Mouse (Mus musculus): ENCODE data around the gene Trim65. TPM values are rescaled to one million over a fixed set of nuclear protein-coding genes. Genes with fewer than 3 reads are reported as not detected.

Trim65 gene
- total RNA-seq (2021) = 8.6 and 10.2 TPM in 2 replicates
- long read RNA-seq, experiment 1, partial matches to known transcripts = 0 of 2 reads
- long read RNA-seq, experiment 1, other reads (novel, unspliced or antisense) = 1 of 2 reads
- long read RNA-seq, experiment 2 = 0 reads

- DNase-seq = peak; percentile 95
These were observed at the start of gene Trim65 for GRCm38 (mm10) chr11:116130488-116131205. Gene Trim65, minus strand, starts transcription at chr11:116131128.

DNA sequence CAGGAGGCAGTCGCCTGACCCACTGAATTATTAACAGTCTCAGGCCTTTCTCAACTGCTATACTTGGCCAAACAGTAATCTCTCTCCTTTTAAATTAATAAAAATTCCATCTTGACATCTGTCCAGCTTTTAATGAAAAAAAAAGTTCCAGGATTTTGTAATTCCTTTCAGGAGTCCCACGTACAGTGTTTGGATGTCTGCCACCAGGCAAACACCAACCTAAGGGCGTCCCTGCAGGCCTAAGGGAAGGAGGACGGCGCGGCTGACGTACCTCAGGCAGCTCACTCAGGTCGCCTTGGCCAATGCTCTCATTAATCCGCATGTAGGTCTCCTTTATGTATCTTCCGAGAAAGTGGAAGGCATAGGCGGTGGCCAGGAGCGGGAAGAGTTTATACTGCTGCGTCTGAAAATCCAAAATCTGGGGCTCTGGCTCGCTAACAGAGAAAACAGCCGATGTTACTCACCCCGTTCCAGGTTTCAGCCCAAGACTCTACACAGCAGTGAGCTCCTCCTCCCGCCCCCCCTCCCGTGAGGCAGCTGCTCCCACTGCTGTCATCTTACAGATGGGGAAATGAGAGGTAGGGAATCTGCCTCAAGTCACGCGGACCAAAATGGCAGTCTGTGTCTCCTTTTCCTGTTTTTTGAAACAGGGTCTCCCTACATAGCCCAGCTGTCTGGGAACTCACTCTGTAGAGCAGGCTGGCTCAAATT lies 47.6 kb upstream of the Trim65 start:
- DNase-seq = peak; percentile 45

DNA sequence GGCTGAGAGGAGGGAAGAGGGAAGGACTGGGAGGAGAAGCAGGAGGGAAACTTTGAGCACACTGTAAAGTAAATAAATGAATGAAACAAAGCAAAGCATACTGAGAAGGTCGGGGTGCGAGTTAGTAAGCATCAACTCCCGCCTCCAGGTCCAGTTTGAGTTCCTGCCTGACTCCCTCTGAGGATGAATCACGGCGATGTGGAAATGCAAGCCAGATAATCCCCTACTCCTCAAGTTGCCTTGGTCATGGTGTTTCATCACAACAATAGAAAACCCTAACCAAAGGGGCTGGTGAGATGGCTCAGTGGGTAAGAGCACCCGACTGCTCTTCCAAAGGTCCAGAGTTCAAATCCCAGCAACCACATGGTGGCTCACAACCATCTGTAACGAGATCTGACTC lies 45.1 kb upstream of the Trim65 start:
- DNase-seq = peak; percentile 55

- DNase-seq = peak; percentile 82
These were observed 44.0 kb upstream of the Trim65 start for GRCm38 (mm10) chr11:116174775-116175448.

GRCm38 (mm10) chr11:116171959-116172358 lies 41.0 kb upstream of the Trim65 start:
- DNase-seq = no peak

DNA sequence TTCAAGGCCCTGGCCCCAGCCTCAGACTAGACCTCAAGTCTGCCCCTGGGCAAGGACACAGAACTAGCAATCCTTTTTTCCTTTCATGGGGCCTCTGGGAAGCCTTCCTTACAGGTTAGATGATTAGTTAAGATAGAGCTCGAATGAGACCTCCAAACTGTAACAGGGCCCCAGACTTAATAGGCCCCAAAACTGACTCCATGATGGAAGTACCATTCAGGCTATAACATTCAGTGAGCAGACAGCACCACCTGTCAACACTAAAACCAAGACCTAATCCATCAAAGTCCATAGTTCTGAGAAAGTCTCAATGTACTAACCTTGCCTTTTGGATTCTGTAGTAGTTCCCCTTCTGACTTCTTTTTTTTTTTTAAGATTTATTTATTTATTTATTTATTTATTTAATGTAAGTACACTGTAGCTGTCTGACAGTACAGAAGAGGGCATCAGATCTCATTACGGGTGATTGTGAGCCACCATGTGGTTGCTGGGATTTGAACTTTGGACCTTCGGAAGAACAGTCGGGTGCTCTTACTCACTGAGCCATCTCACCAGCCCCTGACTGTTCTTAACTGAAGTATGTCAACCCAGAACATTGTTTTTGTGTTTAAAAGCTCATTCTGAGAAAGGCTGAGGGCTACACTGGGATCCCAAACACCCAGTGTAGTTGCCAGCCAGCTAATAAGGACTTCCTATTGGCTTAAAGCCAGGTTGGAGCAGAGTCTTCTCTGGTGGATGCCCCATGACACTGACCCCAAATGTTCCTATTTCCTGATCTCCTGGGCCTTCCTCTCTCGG lies 39.3 kb upstream of the Trim65 start:
- no peak for DNase-seq

- no peak for DNase-seq
These were observed 38.3 kb upstream of the Trim65 start for GRCm38 (mm10) chr11:116169214-116169613.

- DNase-seq = peak; percentile 97
These were observed 37.0 kb upstream of the Trim65 start, which contains the start of gene Fbf1 for GRCm38 (mm10) chr11:116167884-116168439. Gene Fbf1, minus strand, starts transcription at chr11:116168166.

DNA sequence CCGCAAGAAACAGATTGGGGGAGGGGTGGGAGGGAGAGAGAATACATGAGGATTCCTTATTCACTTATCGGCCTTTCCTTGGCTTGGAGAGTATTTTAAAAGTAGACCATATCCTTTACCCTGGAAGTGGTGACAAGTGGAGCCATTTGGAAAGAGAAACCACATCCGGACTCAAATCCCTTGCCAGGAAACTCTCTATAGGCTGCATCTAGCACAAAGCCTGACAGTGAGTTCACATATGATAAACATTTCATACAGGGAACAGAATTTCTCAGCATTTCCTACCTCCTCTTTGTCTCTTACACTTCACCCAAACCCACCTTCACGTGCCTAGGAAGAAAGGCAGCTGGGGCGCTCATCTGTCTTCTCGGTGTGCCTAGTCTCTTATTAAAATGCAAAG lies 36.3 kb upstream of the Trim65 start:
- no peak for DNase-seq

DNA sequence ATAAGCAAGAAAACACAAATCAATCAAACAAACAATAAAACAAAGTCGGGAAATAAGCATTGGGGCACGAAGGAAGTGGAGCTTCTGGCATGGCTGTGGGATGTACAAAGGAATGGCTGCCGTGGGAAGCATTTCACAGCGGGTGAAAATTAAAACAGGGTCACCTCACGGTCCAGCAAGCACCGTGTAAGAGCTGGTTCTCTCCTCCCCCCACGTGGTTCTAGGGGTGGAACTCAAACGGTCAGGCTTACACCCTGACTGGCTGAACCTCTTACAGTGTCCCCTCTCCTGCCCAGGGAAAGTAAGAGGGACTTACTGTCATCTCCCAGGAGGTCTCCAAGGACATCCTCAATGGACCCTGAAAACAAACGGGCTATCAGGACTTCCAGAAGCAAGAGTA lies 32.1 kb upstream of the Trim65 start:
- no peak for DNase-seq

- DNase-seq = no peak
These were observed 31.2 kb upstream of the Trim65 start for GRCm38 (mm10) chr11:116162146-116162545.

DNA sequence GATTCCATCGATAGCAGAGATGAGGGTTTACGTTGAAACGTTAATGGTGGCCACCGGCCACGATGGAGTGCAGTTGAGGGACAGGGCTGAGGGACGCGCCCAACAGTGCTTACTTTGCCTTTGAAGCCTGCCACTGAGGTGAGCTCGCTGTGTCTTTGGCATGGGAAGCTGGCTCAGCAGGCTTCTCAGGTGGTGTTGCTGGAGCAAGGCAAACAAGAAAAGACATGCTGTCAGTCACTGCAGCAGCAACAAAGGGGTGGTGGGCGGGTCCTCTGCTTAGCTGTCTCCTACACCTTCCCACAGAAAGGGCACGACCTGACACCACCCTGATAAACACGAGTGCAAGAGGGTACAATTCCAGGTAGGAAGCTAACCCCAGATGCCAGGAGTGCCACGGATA lies 30.4 kb upstream of the Trim65 start:
- no peak for DNase-seq

GRCm38 (mm10) chr11:116150960-116151359 lies 20.0 kb upstream of the Trim65 start:
- DNase-seq = no peak

- DNase-seq = no peak
These were observed 18.4 kb upstream of the Trim65 start for GRCm38 (mm10) chr11:116149341-116149740.

DNA sequence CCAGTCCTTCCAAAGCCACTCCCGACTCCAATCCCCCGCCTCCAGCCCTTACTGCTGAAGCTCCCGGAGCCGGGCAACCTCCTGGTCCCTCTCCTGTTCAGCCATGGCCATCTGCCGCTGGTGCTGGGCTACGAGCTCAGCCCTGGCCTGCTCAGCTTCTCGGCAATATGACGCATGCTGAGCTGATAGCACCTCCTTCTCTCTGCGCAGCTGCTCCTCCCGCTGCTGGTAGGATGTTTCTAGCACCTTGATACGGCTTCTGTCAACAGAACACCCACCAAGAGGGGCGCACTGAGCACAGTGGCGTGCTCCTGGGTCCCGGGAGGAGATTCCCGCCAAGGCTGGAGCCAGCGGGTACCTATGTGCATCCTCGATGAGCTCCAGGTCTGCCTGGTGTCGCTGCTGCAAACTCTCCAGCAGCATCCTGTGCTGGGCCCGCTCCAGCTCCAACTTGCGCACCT lies 17.9 kb upstream of the Trim65 start:
- DNase-seq = no peak

- DNase-seq = peak; percentile 45
These were observed 15.5 kb upstream of the Trim65 start for GRCm38 (mm10) chr11:116146294-116146985.

DNA sequence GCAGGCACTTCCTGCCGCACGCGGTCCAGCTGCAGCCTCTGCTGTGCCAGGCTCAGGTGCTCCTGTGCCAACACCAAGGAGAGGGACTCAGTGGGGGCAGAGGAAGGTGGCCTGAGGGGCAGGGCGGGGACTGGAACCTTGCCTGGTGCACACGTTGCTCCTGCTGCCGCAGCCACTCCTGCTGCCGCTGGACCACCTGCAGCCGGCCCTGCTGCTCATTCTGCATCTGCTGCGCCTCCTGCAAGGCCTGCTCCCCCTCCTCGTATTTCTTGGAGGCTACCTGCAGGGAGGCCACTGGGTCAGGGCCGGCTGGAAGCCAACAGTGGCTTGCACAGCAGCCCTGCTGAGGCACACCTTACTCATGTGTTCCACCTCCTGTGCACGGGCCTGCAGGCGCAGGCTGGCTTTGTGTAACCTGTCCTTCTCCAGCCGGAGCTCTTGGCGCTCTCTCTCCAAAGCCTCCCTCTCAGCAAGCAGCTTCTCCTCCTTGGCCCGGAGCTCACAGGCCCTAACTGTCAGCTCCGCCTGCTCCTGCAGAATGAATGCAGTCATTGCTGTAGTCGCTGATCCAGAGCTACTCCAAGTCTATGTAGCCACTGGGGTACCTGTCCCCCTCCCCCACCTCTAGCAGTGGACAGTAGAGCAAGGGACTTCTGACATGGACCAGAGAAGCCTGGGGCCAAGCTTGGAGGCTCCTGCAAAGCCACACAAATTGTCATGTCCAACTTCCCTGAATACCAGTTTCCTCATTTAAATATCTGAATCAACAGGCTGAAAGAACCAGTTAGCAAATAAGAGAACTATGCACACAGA lies 14.8 kb upstream of the Trim65 start:
- DNase-seq = no peak

DNA sequence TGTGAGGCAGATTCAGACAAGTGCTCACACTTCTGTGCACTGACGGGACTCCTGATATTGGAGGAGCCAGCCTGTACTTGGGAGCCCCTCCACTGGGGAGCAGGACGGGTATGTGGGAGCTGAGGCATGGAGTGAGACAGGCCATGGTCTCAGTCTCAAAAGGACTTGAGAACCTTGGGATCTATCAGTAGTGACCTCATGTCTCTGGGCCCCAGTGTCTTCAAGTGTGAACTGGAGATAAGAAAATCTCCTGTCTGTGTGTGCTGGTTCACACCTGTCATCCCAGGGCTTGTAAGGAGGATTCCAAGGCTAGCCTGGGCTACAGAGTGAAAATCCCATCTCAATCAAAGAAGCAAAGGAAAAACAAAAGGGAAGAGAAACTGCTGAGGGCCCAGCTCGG lies 12.5 kb upstream of the Trim65 start:
- no peak for DNase-seq

GRCm38 (mm10) chr11:116142211-116142991 lies 11.5 kb upstream of the Trim65 start:
- DNase-seq = peak; percentile 66
